Mouse (Mus musculus) kidney, embryonic 15.5 days (tissue): Measurements from ENCODE around the gene Sash1. TPM values are rescaled to one million over a fixed set of nuclear protein-coding genes. Genes with fewer than 3 reads are reported as not detected.

Source experiments
- ATAC-seq: fragments of 200-750 bp; cut with Nextera tagmentation; replicated peaks from 2 replicates; pipeline ENCODE4 v1.8.0; 2017; ENCODE audit warnings: moderate TSS enrichment; ENCODE audit not compliant: low FRiP score
- H3K27ac ChIP-seq: fragments of 300-500 bp; sonication (generic); 2 replicates; pipeline ENCODE4 v1.5.1; 2015; ENCODE audit warnings: mild to moderate bottlenecking, inconsistent platforms
- H3K27me3 ChIP-seq: fragments of 300-500 bp; sonication (generic); 2 replicates; pipeline ENCODE4 v1.6.1; 2015; ENCODE audit warnings: inconsistent platforms
- H3K36me3 ChIP-seq: fragments of 300-500 bp; sonication (generic); 2 replicates; pipeline ENCODE4 v1.6.1; 2015; ENCODE audit warnings: inconsistent platforms
- H3K4me1 ChIP-seq: fragments of 300-500 bp; sonication (generic); 2 replicates; pipeline ENCODE4 v1.6.1; 2015; ENCODE audit warnings: inconsistent platforms
- H3K4me2 ChIP-seq: fragments of 300-500 bp; sonication (generic); 2 replicates; pipeline ENCODE4 v1.6.1; 2015; ENCODE audit warnings: moderate library complexity, mild to moderate bottlenecking, inconsistent platforms
- H3K4me3 ChIP-seq: fragments of 300-500 bp; sonication (generic); replicated peaks from 2 replicates; pipeline ENCODE4 v1.5.1; 2015; ENCODE audit warnings: mild to moderate bottlenecking, inconsistent platforms
- H3K9ac ChIP-seq: fragments of 300-500 bp; sonication (generic); 2 replicates; pipeline ENCODE4 v1.6.1; 2015; ENCODE audit warnings: mild to moderate bottlenecking, inconsistent platforms
- H3K9me3 ChIP-seq: fragments of 300-500 bp; sonication (generic); replicated peaks from 2 replicates; pipeline ENCODE4 v1.6.1; 2016; ENCODE audit warnings: inconsistent platforms
- WGBS: fragments of 180-500 bp; shearing (Covaris S2); methylation state at CpG from one replicate; pipeline ENCODE4 v1.1.7; 2015; ENCODE audit warnings: mixed read lengths; 5-methylcytosine and 5-hydroxymethylcytosine counted together
- polyA plus RNA-seq: library from polyadenylated mRNA; unstranded; fragments of >200 nt; fragmentation: Nextera tagmentation; extraction: Ambion mirVana; gene quantifications from 2 replicates; pipeline ENCODE4 v1.2.1, GENCODE M21; 2015

The Sash1 gene
- polyA plus RNA-seq, 1 experiment from 2014 or later = 5.7 TPM

GRCm38 (mm10) chr10:8917798-8918197 lies 31.9 kb upstream of the Sash1 start:
- Histone ChIP-seq H3K4me2 (no peak overlapping the region), H3K27ac (0 out of 2 replicates have a peak overlapping the region, but pooled peaks have one; percentile 13), H3K27me3 (no peaks in the 10 kb centered on the region), H3K36me3 (no peaks in the 10 kb centered on the region), H3K9ac (no peak overlapping the region), H3K4me1 (0 out of 2 replicates have a peak, but pooled peaks cover 4% of the 10 kb centered on the region), H3K9me3 (no peaks in the 10 kb centered on the region), H3K4me3 (no peak overlapping the region)
- WGBS = 69% methylated on average over 2 of the region's 2 CpGs
- ATAC-seq = no peak

- 76% methylated on average over 4 of the region's 4 CpGs for WGBS
- H3K9me3 ChIP-seq = no peaks in the 10 kb centered on the region
- H3K4me1 ChIP-seq = 0 out of 2 replicates have a peak, but pooled peaks cover 7% of the 10 kb centered on the region
- no peak overlapping the region for H3K4me2 ChIP-seq
- no peak for ATAC-seq
- no peak overlapping the region for H3K9ac ChIP-seq
- no peak overlapping the region for H3K4me3 ChIP-seq
- no peaks in the 10 kb centered on the region for H3K36me3 ChIP-seq
- no peaks in the 10 kb centered on the region for H3K27me3 ChIP-seq
- 0 out of 2 replicates have a peak overlapping the region, but pooled peaks have one; percentile 13 for H3K27ac ChIP-seq
Measured at GRCm38 (mm10) chr10:8917350-8917749, 31.5 kb upstream of the Sash1 start.

GRCm38 (mm10) chr10:8915755-8916154 lies 29.9 kb upstream of the Sash1 start:
- 79% methylated on average over 5 of the region's 5 CpGs for WGBS
- no peak overlapping the region for H3K4me3 ChIP-seq
- H3K27me3 ChIP-seq = no peaks in the 10 kb centered on the region
- H3K4me2 ChIP-seq = no peak overlapping the region
- H3K9ac ChIP-seq = no peak overlapping the region
- H3K9me3 ChIP-seq = no peaks in the 10 kb centered on the region
- no peak overlapping the region for H3K27ac ChIP-seq
- ATAC-seq = no peak
- peaks cover 14% of the 10 kb centered on the region for H3K4me1 ChIP-seq
- no peaks in the 10 kb centered on the region for H3K36me3 ChIP-seq

GRCm38 (mm10) chr10:8913904-8914303 lies 28.0 kb upstream of the Sash1 start:
- H3K4me3 ChIP-seq = no peak overlapping the region
- H3K9me3 ChIP-seq = no peaks in the 10 kb centered on the region
- WGBS = 76% methylated on average over 4 of the region's 4 CpGs
- ATAC-seq = no peak
- H3K9ac ChIP-seq = no peak overlapping the region
- H3K4me1 ChIP-seq = peaks cover 24% of the 10 kb centered on the region
- no peak overlapping the region for H3K4me2 ChIP-seq
- no peak overlapping the region for H3K27ac ChIP-seq
- H3K36me3 ChIP-seq = no peaks in the 10 kb centered on the region
- no peaks in the 10 kb centered on the region for H3K27me3 ChIP-seq

- ATAC-seq = no peak
- H3K4me2 ChIP-seq = no peak overlapping the region
- H3K27ac ChIP-seq = peak overlapping the region; percentile 55
- no peaks in the 10 kb centered on the region for H3K36me3 ChIP-seq
- H3K27me3 ChIP-seq = no peaks in the 10 kb centered on the region
- H3K4me3 ChIP-seq = no peak overlapping the region
- no peak overlapping the region for H3K9ac ChIP-seq
- 74% methylated on average over 5 of the region's 5 CpGs for WGBS
- H3K4me1 ChIP-seq = peaks cover 24% of the 10 kb centered on the region
- H3K9me3 ChIP-seq = no peaks in the 10 kb centered on the region
Measured at GRCm38 (mm10) chr10:8912706-8913275, 26.9 kb upstream of the Sash1 start.

- no peak overlapping the region for H3K4me2 ChIP-seq
- no peak for ATAC-seq
- H3K27me3 ChIP-seq = no peaks in the 10 kb centered on the region
- H3K36me3 ChIP-seq = no peaks in the 10 kb centered on the region
- no peaks in the 10 kb centered on the region for H3K9me3 ChIP-seq
- 56% methylated on average over 4 of the region's 4 CpGs for WGBS
- no peak overlapping the region for H3K4me3 ChIP-seq
- H3K27ac ChIP-seq = peak overlapping the region; percentile 55
- no peak overlapping the region for H3K9ac ChIP-seq
- H3K4me1 ChIP-seq = peaks cover 24% of the 10 kb centered on the region
Measured at GRCm38 (mm10) chr10:8912213-8912612, 26.3 kb upstream of the Sash1 start.

GRCm38 (mm10) chr10:8910237-8910990 lies 24.5 kb upstream of the Sash1 start:
- ATAC-seq = 0 out of 2 replicates have a peak, but pooled peaks have one; percentile 50
- 41% methylated on average over 16 of the region's 16 CpGs for WGBS
- Histone ChIP-seq H3K4me3 (no peak overlapping the region), H3K4me2 (0 out of 2 replicates have a peak overlapping the region, but pooled peaks have one; percentile 4), H3K9me3 (no peaks in the 10 kb centered on the region), H3K36me3 (no peaks in the 10 kb centered on the region), H3K9ac (no peak overlapping the region), H3K27me3 (no peaks in the 10 kb centered on the region), H3K27ac (peak overlapping the region; percentile 48), H3K4me1 (peaks cover 24% of the 10 kb centered on the region)

GRCm38 (mm10) chr10:8903086-8903485 lies 17.2 kb upstream of the Sash1 start:
- H3K27me3 ChIP-seq = no peaks in the 10 kb centered on the region
- H3K4me3 ChIP-seq = no peak overlapping the region
- H3K27ac ChIP-seq = no peak overlapping the region
- H3K9ac ChIP-seq = no peak overlapping the region
- H3K4me2 ChIP-seq = no peak overlapping the region
- 91% methylated on average over 6 of the region's 6 CpGs for WGBS
- no peak for ATAC-seq
- H3K36me3 ChIP-seq = no peaks in the 10 kb centered on the region
- peaks cover 4% of the 10 kb centered on the region; the same call in 1 of the 2 replicates for H3K4me1 ChIP-seq
- no peaks in the 10 kb centered on the region for H3K9me3 ChIP-seq

GRCm38 (mm10) chr10:8902412-8902811 lies 16.5 kb upstream of the Sash1 start:
- WGBS = 77% methylated on average over 7 of the region's 7 CpGs
- H3K9me3 ChIP-seq = no peaks in the 10 kb centered on the region
- no peak overlapping the region for H3K4me3 ChIP-seq
- peaks cover 4% of the 10 kb centered on the region; the same call in 1 of the 2 replicates for H3K4me1 ChIP-seq
- H3K4me2 ChIP-seq = no peak overlapping the region
- no peaks in the 10 kb centered on the region for H3K27me3 ChIP-seq
- no peak for ATAC-seq
- H3K27ac ChIP-seq = no peak overlapping the region
- H3K36me3 ChIP-seq = no peaks in the 10 kb centered on the region
- no peak overlapping the region for H3K9ac ChIP-seq

- Histone ChIP-seq H3K4me3 (no peak overlapping the region), H3K4me2 (no peak overlapping the region), H3K27me3 (no peaks in the 10 kb centered on the region), H3K36me3 (no peaks in the 10 kb centered on the region), H3K4me1 (peaks cover 4% of the 10 kb centered on the region; the same call in 1 of the 2 replicates), H3K9me3 (no peaks in the 10 kb centered on the region), H3K9ac (no peak overlapping the region), H3K27ac (no peak overlapping the region)
- ATAC-seq = 0 out of 2 replicates have a peak, but pooled peaks have one; percentile 18
- 73% methylated on average over 8 of the region's 8 CpGs for WGBS
Measured at GRCm38 (mm10) chr10:8898831-8899511, 13.1 kb upstream of the Sash1 start.

- no peak for ATAC-seq
- Histone ChIP-seq H3K36me3 (no peaks in the 10 kb centered on the region), H3K9me3 (no peaks in the 10 kb centered on the region), H3K4me2 (no peak overlapping the region), H3K27me3 (no peaks in the 10 kb centered on the region), H3K4me3 (no peak overlapping the region), H3K9ac (no peak overlapping the region), H3K27ac (no peak overlapping the region), H3K4me1 (peaks cover 4% of the 10 kb centered on the region; the same call in 1 of the 2 replicates)
- WGBS = 59% methylated on average over 5 of the region's 5 CpGs
Measured at GRCm38 (mm10) chr10:8898099-8898777, 12.4 kb upstream of the Sash1 start.
